Mouse (Mus musculus): ENCODE measurements around the gene Usp2.
A peak's percentile ranks its signal among the peaks of the same experiment; 100 is the strongest.
"Not testable (repeated sequence)": the region's sequence is repeated elsewhere in the genome, so short reads cannot be mapped to it uniquely, and the experiment has no call there.

The Usp2 gene

GRCm38 (mm10) chr9:44093612-44094503 is 27.0 kb downstream of the Usp2 start:
- DNase-seq = peak; percentile 81 to 87

- no peak for DNase-seq
Measured at GRCm38 (mm10) chr9:44094737-44095136, 27.9 kb downstream of the Usp2 start.

GRCm38 (mm10) chr9:44095781-44096180 is 29.0 kb downstream of the Usp2 start:
- no peak for DNase-seq

GRCm38 (mm10) chr9:44096536-44096935 is 29.7 kb downstream of the Usp2 start:
- no peak for DNase-seq

- DNase-seq = no peak
Measured at GRCm38 (mm10) chr9:44101490-44101889, 34.7 kb downstream of the Usp2 start, which contains the start of gene Mfrp. Gene Mfrp, plus strand, starts transcription at chr9:44101729.

GRCm38 (mm10) chr9:44104881-44105280 is 38.1 kb downstream of the Usp2 start:
- DNase-seq = peak in 1 of 2 experiments; percentile 17

GRCm38 (mm10) chr9:44105781-44106180 is 39.0 kb downstream of the Usp2 start:
- peak in 1 of 2 experiments; percentile 39 for DNase-seq

GRCm38 (mm10) chr9:44106182-44106581 is 39.4 kb downstream of the Usp2 start:
- no peak for DNase-seq

- DNase-seq = no peak
Measured at GRCm38 (mm10) chr9:44106596-44106995, 39.8 kb downstream of the Usp2 start.

- peak; percentile 84 to 85 for DNase-seq
Measured at GRCm38 (mm10) chr9:44107110-44107509, 40.3 kb downstream of the Usp2 start, which contains the start of gene C1qtnf5. Gene C1qtnf5, plus strand, starts transcription at chr9:44107245.

- no peak for DNase-seq
Measured at GRCm38 (mm10) chr9:44107557-44108179, 40.8 kb downstream of the Usp2 start.

GRCm38 (mm10) chr9:44108269-44109055 is 41.6 kb downstream of the Usp2 start:
- no peak for DNase-seq

GRCm38 (mm10) chr9:44109360-44110095 is 42.7 kb downstream of the Usp2 start:
- DNase-seq = peak; percentile 67 to 73

- not testable (repeated sequence) for DNase-seq
Measured at GRCm38 (mm10) chr9:44111909-44112308, 45.1 kb downstream of the Usp2 start.

- peak; percentile 97 to 98 for DNase-seq
Measured at GRCm38 (mm10) chr9:44113105-44113789, 46.4 kb downstream of the Usp2 start, which contains the start of the genes Gm49380 and Rnf26. Gene Gm49380, minus strand, starts transcription at chr9:44113500. Gene Rnf26, minus strand, starts transcription at chr9:44113517.

GRCm38 (mm10) chr9:44114453-44114852 is 47.6 kb downstream of the Usp2 start:
- no peak for DNase-seq

- no peak for DNase-seq
Measured at GRCm38 (mm10) chr9:44115599-44115998, 48.8 kb downstream of the Usp2 start.

- no peak for DNase-seq
Measured at GRCm38 (mm10) chr9:44116182-44116581, 49.4 kb downstream of the Usp2 start.

GRCm38 (mm10) chr9:44119011-44119410 is 52.2 kb downstream of the Usp2 start:
- DNase-seq = peak in 1 of 2 experiments; percentile 46

GRCm38 (mm10) chr9:44119948-44120465 is 53.2 kb downstream of the Usp2 start:
- DNase-seq = no peak

GRCm38 (mm10) chr9:44124317-44124716 is 57.5 kb downstream of the Usp2 start:
- DNase-seq = peak in 1 of 2 experiments; percentile 19

All from lung, adult 18-20 months (tissue).